Mouse (Mus musculus) layer of hippocampus, postnatal 25 days (tissue): Measurements from ENCODE around the gene 1700093K21Rik. TPM values are rescaled to one million over a fixed set of nuclear protein-coding genes. Genes with fewer than 3 reads are reported as not detected.

ENCODE experiments used
- microRNA-seq, 2 experiments: library from miRNA; unstranded; fragments of <30 nt; microRNA quantifications; one replicate each; pipeline ENCODE4 v1.2.0; 2021
- total RNA-seq, 2 experiments: library from RNA; stranded (reverse); gene quantifications; 2 replicates each; pipeline ENCODE4 v1.2.3; 2021

Gene 1700093K21Rik
- total RNA-seq, 2 experiments from 2014 or later, result not detected

Small RNAs within 50 kb of the gene (microRNA-seq; reads per million reads assigned to microRNA genes)
- 0 to 0.40 reads per million in 2 experiments for gene Gm47279

Other genes starting within 250 kb of the 1700093K21Rik start
- gene Usp34, start 214.3 kb downstream of the 1700093K21Rik start, total RNA-seq, result 10 to 100 TPM; 82.1 to 97.4 TPM
- 10 to 100 TPM; 46.4 to 50.2 TPM for gene Ahsa2, start 23.1 kb downstream of the 1700093K21Rik start, total RNA-seq
- gene 0610010F05Rik, start 112.5 kb upstream of the 1700093K21Rik start, total RNA-seq, result 10 to 100 TPM; 33.6 to 37.7 TPM
- 10 to 100 TPM; 14.1 to 14.5 TPM for gene Pus10, start 144.5 kb upstream of the 1700093K21Rik start, total RNA-seq
- gene Pex13, start 144.8 kb upstream of the 1700093K21Rik start, total RNA-seq, result 10 to 100 TPM; 27.4 to 28.5 TPM
- gene Rel, start 249.8 kb upstream of the 1700093K21Rik start, total RNA-seq, result 1 to 10 TPM; 2.7 to 3.8 TPM